Mouse (Mus musculus): ENCODE measurements around the gene Dpp3.

GRCm38 (mm10) chr19:4877785-4878184, 50.3 kb downstream of the Dpp3 start, which contains the start of gene Actn3:
- no peak for TF ChIP-seq POLR2A (IDR thresholded peaks at IDR 0.05; ENCODE audit: insufficient read depth, low read depth, low read length)
- no peak for TF ChIP-seq CTCF (IDR thresholded peaks at IDR 0.05)
- no peak for TF ChIP-seq EP300 (IDR thresholded peaks at IDR 0.05; ENCODE audit: insufficient read depth, low read depth, low read length)
